Mouse (Mus musculus): Measurements from ENCODE around the gene Aldh16a1. TPM values are rescaled to one million over a fixed set of nuclear protein-coding genes. Genes with fewer than 3 reads are reported as not detected.

Aldh16a1 gene
- polyA plus RNA-seq, 1 experiment: 12.8 TPM

GRCm38 (mm10) chr7:45123186-45123570 lies 31.2 kb downstream of the Aldh16a1 start:
- Histone ChIP-seq H3K4me3 (ENCODE audit: control insufficient read depth, low read depth, low read length) (peak overlapping the region; percentile 94), H3K27ac (ENCODE audit: control insufficient read depth, insufficient read depth, low read depth, low read length) (peak overlapping the region; percentile 96), H3K36me3 (ENCODE audit: control insufficient read depth, insufficient read depth, low read length) (no peaks in the 10 kb centered on the region; the same call in none of the 2 replicates), H3K4me1 (ENCODE audit: control insufficient read depth, insufficient read depth, low read length) (peaks cover 16% of the 10 kb centered on the region), H3K27me3 (ENCODE audit: control insufficient read depth, insufficient read depth, low read length) (no peaks in the 10 kb centered on the region)
- TF ChIP-seq CTCF (IDR thresholded peaks at IDR 0.05; ENCODE audit: control insufficient read depth, insufficient read depth, insufficient replicate concordance, low read depth, low read length): no peak
- no peak for TF ChIP-seq POLR2A (IDR thresholded peaks at IDR 0.05; ENCODE audit: control insufficient read depth, low read depth, low read length)

GRCm38 (mm10) chr7:45122561-45123185 lies 31.7 kb downstream of the Aldh16a1 start:
- TF ChIP-seq POLR2A (IDR thresholded peaks at IDR 0.05; ENCODE audit: control insufficient read depth, low read depth, low read length) (no peak), CTCF (IDR thresholded peaks at IDR 0.05; ENCODE audit: control insufficient read depth, insufficient read depth, insufficient replicate concordance, low read depth, low read length) (no peak)
- no peaks in the 10 kb centered on the region; the same call in none of the 2 replicates for H3K36me3 ChIP-seq (ENCODE audit: control insufficient read depth, insufficient read depth, low read length)
- H3K27me3 ChIP-seq (ENCODE audit: control insufficient read depth, insufficient read depth, low read length): no peaks in the 10 kb centered on the region
- H3K4me3 ChIP-seq (ENCODE audit: control insufficient read depth, low read depth, low read length): peak overlapping the region; percentile 94
- H3K4me1 ChIP-seq (ENCODE audit: control insufficient read depth, insufficient read depth, low read length): peaks cover 13% of the 10 kb centered on the region
- H3K27ac ChIP-seq (ENCODE audit: control insufficient read depth, insufficient read depth, low read depth, low read length): no peak overlapping the region

GRCm38 (mm10) chr7:45121966-45122365 lies 32.4 kb downstream of the Aldh16a1 start:
- no peak for TF ChIP-seq CTCF (IDR thresholded peaks at IDR 0.05; ENCODE audit: control insufficient read depth, insufficient read depth, insufficient replicate concordance, low read depth, low read length)
- peak; percentile 4; the same call in 1 of the 2 replicates for TF ChIP-seq POLR2A (IDR thresholded peaks at IDR 0.05; ENCODE audit: control insufficient read depth, low read depth, low read length)
- no peaks in the 10 kb centered on the region; the same call in none of the 2 replicates for H3K36me3 ChIP-seq (ENCODE audit: control insufficient read depth, insufficient read depth, low read length)
- H3K27me3 ChIP-seq (ENCODE audit: control insufficient read depth, insufficient read depth, low read length): no peaks in the 10 kb centered on the region
- no peak overlapping the region for H3K4me3 ChIP-seq (ENCODE audit: control insufficient read depth, low read depth, low read length)
- H3K27ac ChIP-seq (ENCODE audit: control insufficient read depth, insufficient read depth, low read depth, low read length): no peak overlapping the region
- peaks cover 11% of the 10 kb centered on the region for H3K4me1 ChIP-seq (ENCODE audit: control insufficient read depth, insufficient read depth, low read length)

GRCm38 (mm10) chr7:45121404-45121803 lies 33.0 kb downstream of the Aldh16a1 start:
- Histone ChIP-seq H3K27me3 (ENCODE audit: control insufficient read depth, insufficient read depth, low read length) (no peaks in the 10 kb centered on the region), H3K4me1 (ENCODE audit: control insufficient read depth, insufficient read depth, low read length) (peaks cover 8% of the 10 kb centered on the region), H3K36me3 (ENCODE audit: control insufficient read depth, insufficient read depth, low read length) (no peaks in the 10 kb centered on the region; the same call in none of the 2 replicates), H3K27ac (ENCODE audit: control insufficient read depth, insufficient read depth, low read depth, low read length) (no peak overlapping the region), H3K4me3 (ENCODE audit: control insufficient read depth, low read depth, low read length) (no peak overlapping the region)
- no peak; the same call in 1 of the 2 replicates for TF ChIP-seq POLR2A (IDR thresholded peaks at IDR 0.05; ENCODE audit: control insufficient read depth, low read depth, low read length)
- no peak for TF ChIP-seq CTCF (IDR thresholded peaks at IDR 0.05; ENCODE audit: control insufficient read depth, insufficient read depth, insufficient replicate concordance, low read depth, low read length)

GRCm38 (mm10) chr7:45119780-45120709 lies 34.3 kb downstream of the Aldh16a1 start:
- H3K4me3 ChIP-seq (ENCODE audit: control insufficient read depth, low read depth, low read length): no peak overlapping the region
- H3K36me3 ChIP-seq (ENCODE audit: control insufficient read depth, insufficient read depth, low read length): no peaks in the 10 kb centered on the region; the same call in none of the 2 replicates
- TF ChIP-seq CTCF (IDR thresholded peaks at IDR 0.05; ENCODE audit: control insufficient read depth, insufficient read depth, insufficient replicate concordance, low read depth, low read length): no peak
- TF ChIP-seq POLR2A (IDR thresholded peaks at IDR 0.05; ENCODE audit: control insufficient read depth, low read depth, low read length): no peak
- H3K4me1 ChIP-seq (ENCODE audit: control insufficient read depth, insufficient read depth, low read length): peaks cover 8% of the 10 kb centered on the region
- no peaks in the 10 kb centered on the region for H3K27me3 ChIP-seq (ENCODE audit: control insufficient read depth, insufficient read depth, low read length)
- no peak overlapping the region for H3K27ac ChIP-seq (ENCODE audit: control insufficient read depth, insufficient read depth, low read depth, low read length)

- no peak overlapping the region for H3K4me3 ChIP-seq (ENCODE audit: control insufficient read depth, low read depth, low read length)
- peaks cover 5% of the 10 kb centered on the region for H3K4me1 ChIP-seq (ENCODE audit: control insufficient read depth, insufficient read depth, low read length)
- no peaks in the 10 kb centered on the region for H3K27me3 ChIP-seq (ENCODE audit: control insufficient read depth, insufficient read depth, low read length)
- H3K27ac ChIP-seq (ENCODE audit: control insufficient read depth, insufficient read depth, low read depth, low read length): no peak overlapping the region
- TF ChIP-seq POLR2A (IDR thresholded peaks at IDR 0.05; ENCODE audit: control insufficient read depth, low read depth, low read length): no peak
- TF ChIP-seq CTCF (IDR thresholded peaks at IDR 0.05; ENCODE audit: control insufficient read depth, insufficient read depth, insufficient replicate concordance, low read depth, low read length): no peak
- no peaks in the 10 kb centered on the region; the same call in none of the 2 replicates for H3K36me3 ChIP-seq (ENCODE audit: control insufficient read depth, insufficient read depth, low read length)
Observed at GRCm38 (mm10) chr7:45118336-45118735, 36.0 kb downstream of the Aldh16a1 start.

- H3K36me3 ChIP-seq (ENCODE audit: control insufficient read depth, insufficient read depth, low read length): no peaks in the 10 kb centered on the region; the same call in none of the 2 replicates
- no peak for TF ChIP-seq CTCF (IDR thresholded peaks at IDR 0.05; ENCODE audit: control insufficient read depth, insufficient read depth, insufficient replicate concordance, low read depth, low read length)
- TF ChIP-seq POLR2A (IDR thresholded peaks at IDR 0.05; ENCODE audit: control insufficient read depth, low read depth, low read length): no peak
- no peaks in the 10 kb centered on the region for H3K27me3 ChIP-seq (ENCODE audit: control insufficient read depth, insufficient read depth, low read length)
- no peak overlapping the region for H3K4me3 ChIP-seq (ENCODE audit: control insufficient read depth, low read depth, low read length)
- no peaks in the 10 kb centered on the region; the same call in 1 of the 2 replicates for H3K4me1 ChIP-seq (ENCODE audit: control insufficient read depth, insufficient read depth, low read length)
- no peak overlapping the region for H3K27ac ChIP-seq (ENCODE audit: control insufficient read depth, insufficient read depth, low read depth, low read length)
Observed at GRCm38 (mm10) chr7:45117566-45117965, 36.8 kb downstream of the Aldh16a1 start.
